Mouse (Mus musculus) forebrain, embryonic 10.5 days (tissue): ENCODE measurements at regions not wholly inside any gene's neighbourhood (a gene's known extent, or its start where the extent isn't known, plus 50 kb on each side); places are given as distances from the start of the nearest gene placed in this dataset.

Experiments used
- DNase-seq: peaks from one replicate; pipeline ENCODE4 v3.0.0-alpha.2; 2017; ENCODE audit warnings: low spot score; ENCODE audit errors: extremely low spot score
- H3K27ac ChIP-seq: fragments of 300-500 bp; sonication (generic); 2 replicates; pipeline ENCODE4 v1.5.1; 2016; ENCODE audit warnings: mild to moderate bottlenecking
- H3K27me3 ChIP-seq: fragments of 300-500 bp; sonication (generic); 2 replicates; pipeline ENCODE4 v1.6.1; 2016; ENCODE audit warnings: mild to moderate bottlenecking; ENCODE audit not compliant: poor library complexity, severe bottlenecking
- H3K36me3 ChIP-seq: fragments of 300-500 bp; sonication (generic); replicated peaks from 2 replicates; pipeline ENCODE4 v1.6.1; 2016; ENCODE audit warnings: mild to moderate bottlenecking, moderate library complexity
- H3K4me1 ChIP-seq: fragments of 300-500 bp; sonication (generic); 2 replicates; pipeline ENCODE4 v1.6.1; 2016
- H3K4me3 ChIP-seq: fragments of 300-500 bp; sonication (generic); 2 replicates; pipeline ENCODE4 v1.5.1; 2016; ENCODE audit warnings: mild to moderate bottlenecking, moderate library complexity
- H3K9me3 ChIP-seq: fragments of 300-500 bp; sonication (generic); 2 replicates; pipeline ENCODE4 v1.6.1; 2016; ENCODE audit warnings: mild to moderate bottlenecking, moderate library complexity
- WGBS: fragments of 180-500 bp; shearing (Covaris S2); methylation state at CpG from one replicate; pipeline ENCODE4 v1.1.7; 2016; 5-methylcytosine and 5-hydroxymethylcytosine counted together

- DNase-seq, result no peak
- Histone ChIP-seq H3K27me3 (no peaks in the 10 kb centered on the region), H3K27ac (no peak overlapping the region), H3K36me3 (no peaks in the 10 kb centered on the region), H3K9me3 (no peaks in the 10 kb centered on the region), H3K4me3 (no peak overlapping the region), H3K4me1 (peaks cover 32% of the 10 kb centered on the region)
- 88% methylated on average over 1 of the region's 1 CpGs for WGBS
These were observed 140.5 kb downstream of the Btg1 start for GRCm38 (mm10) chr10:96757311-96757710.

GRCm38 (mm10) chr10:96761601-96762000, 144.8 kb downstream of the Btg1 start:
- Histone ChIP-seq H3K9me3 (no peaks in the 10 kb centered on the region), H3K4me1 (peaks cover 2% of the 10 kb centered on the region), H3K4me3 (no peak overlapping the region), H3K36me3 (no peaks in the 10 kb centered on the region), H3K27ac (no peak overlapping the region), H3K27me3 (no peaks in the 10 kb centered on the region)
- DNase-seq, result no peak
- 95% methylated on average over 8 of the region's 8 CpGs for WGBS

GRCm38 (mm10) chr10:96765626-96766025, 148.8 kb downstream of the Btg1 start:
- Histone ChIP-seq H3K4me3 (no peak overlapping the region), H3K9me3 (no peaks in the 10 kb centered on the region), H3K4me1 (no peaks in the 10 kb centered on the region), H3K27ac (no peak overlapping the region), H3K27me3 (no peaks in the 10 kb centered on the region), H3K36me3 (no peaks in the 10 kb centered on the region)
- 88% methylated on average over 5 of the region's 5 CpGs for WGBS
- DNase-seq, result no peak

- Histone ChIP-seq H3K9me3 (no peaks in the 10 kb centered on the region), H3K27me3 (no peaks in the 10 kb centered on the region), H3K4me3 (no peak overlapping the region), H3K27ac (no peak overlapping the region), H3K36me3 (no peaks in the 10 kb centered on the region), H3K4me1 (no peaks in the 10 kb centered on the region)
- 86% methylated on average over 1 of the region's 1 CpGs for WGBS
- no peak for DNase-seq
These were observed 161.4 kb downstream of the Btg1 start for GRCm38 (mm10) chr10:96778220-96778619.

GRCm38 (mm10) chr10:96783966-96784365, 167.2 kb downstream of the Btg1 start:
- Histone ChIP-seq H3K27ac (no peak overlapping the region), H3K36me3 (no peaks in the 10 kb centered on the region), H3K4me1 (no peaks in the 10 kb centered on the region), H3K27me3 (no peaks in the 10 kb centered on the region), H3K4me3 (no peak overlapping the region), H3K9me3 (no peaks in the 10 kb centered on the region)
- 87% methylated on average over 5 of the region's 5 CpGs for WGBS
- no peak for DNase-seq

GRCm38 (mm10) chr10:96786903-96787571, 170.2 kb downstream of the Btg1 start:
- Histone ChIP-seq H3K36me3 (no peaks in the 10 kb centered on the region), H3K27me3 (no peaks in the 10 kb centered on the region), H3K27ac (no peak overlapping the region), H3K9me3 (no peaks in the 10 kb centered on the region), H3K4me3 (no peak overlapping the region), H3K4me1 (no peaks in the 10 kb centered on the region)
- 86% methylated on average over 8 of the region's 8 CpGs for WGBS
- DNase-seq, result no peak

GRCm38 (mm10) chr10:96787572-96787946, 170.8 kb downstream of the Btg1 start:
- WGBS, result 79% methylated on average over 1 of the region's 1 CpGs
- Histone ChIP-seq H3K4me3 (no peak overlapping the region), H3K36me3 (no peaks in the 10 kb centered on the region), H3K4me1 (no peaks in the 10 kb centered on the region), H3K27me3 (no peaks in the 10 kb centered on the region), H3K9me3 (no peaks in the 10 kb centered on the region), H3K27ac (no peak overlapping the region)
- DNase-seq, result no peak

- H3K4me3 ChIP-seq, result no peak overlapping the region
- H3K27me3 ChIP-seq, result no peaks in the 10 kb centered on the region
- WGBS, result 88% methylated on average over 8 of the region's 8 CpGs
- H3K36me3 ChIP-seq, result no peaks in the 10 kb centered on the region
- no peaks in the 10 kb centered on the region for H3K9me3 ChIP-seq
- DNase-seq, result no peak
- H3K27ac ChIP-seq, result no peak overlapping the region
- H3K4me1 ChIP-seq, result no peaks in the 10 kb centered on the region
These were observed 171.7 kb downstream of the Btg1 start for GRCm38 (mm10) chr10:96788352-96789016.

GRCm38 (mm10) chr10:96797116-96797515, 180.3 kb downstream of the Btg1 start:
- Histone ChIP-seq H3K4me1 (no peaks in the 10 kb centered on the region), H3K4me3 (no peak overlapping the region), H3K27me3 (no peaks in the 10 kb centered on the region), H3K36me3 (no peaks in the 10 kb centered on the region), H3K27ac (no peak overlapping the region), H3K9me3 (no peaks in the 10 kb centered on the region)
- 87% methylated on average over 6 of the region's 6 CpGs for WGBS
- no peak for DNase-seq

- no peaks in the 10 kb centered on the region for H3K27me3 ChIP-seq
- no peak overlapping the region for H3K27ac ChIP-seq
- no peak for DNase-seq
- H3K9me3 ChIP-seq, result no peaks in the 10 kb centered on the region
- H3K36me3 ChIP-seq, result no peaks in the 10 kb centered on the region
- H3K4me3 ChIP-seq, result no peak overlapping the region
- 91% methylated on average over 3 of the region's 3 CpGs for WGBS
- H3K4me1 ChIP-seq, result no peaks in the 10 kb centered on the region
These were observed 184.0 kb downstream of the Btg1 start for GRCm38 (mm10) chr10:96800801-96801200.

GRCm38 (mm10) chr10:96804030-96804784, 187.4 kb downstream of the Btg1 start:
- H3K27ac ChIP-seq, result no peak overlapping the region
- H3K9me3 ChIP-seq, result no peaks in the 10 kb centered on the region
- H3K36me3 ChIP-seq, result no peaks in the 10 kb centered on the region
- DNase-seq, result no peak
- H3K27me3 ChIP-seq, result no peaks in the 10 kb centered on the region
- no peak overlapping the region for H3K4me3 ChIP-seq
- no peaks in the 10 kb centered on the region for H3K4me1 ChIP-seq
- WGBS, result 55% methylated on average over 7 of the region's 7 CpGs

- H3K4me1 ChIP-seq, result no peaks in the 10 kb centered on the region
- DNase-seq, result no peak
- H3K27ac ChIP-seq, result no peak overlapping the region
- 83% methylated on average over 7 of the region's 7 CpGs for WGBS
- H3K4me3 ChIP-seq, result no peak overlapping the region
- no peaks in the 10 kb centered on the region for H3K9me3 ChIP-seq
- no peaks in the 10 kb centered on the region for H3K27me3 ChIP-seq
- no peaks in the 10 kb centered on the region for H3K36me3 ChIP-seq
These were observed 189.8 kb downstream of the Btg1 start for GRCm38 (mm10) chr10:96806579-96806978.

GRCm38 (mm10) chr10:96821852-96822251, 205.0 kb downstream of the Btg1 start:
- Histone ChIP-seq H3K27ac (no peak overlapping the region), H3K4me3 (no peak overlapping the region), H3K9me3 (no peaks in the 10 kb centered on the region), H3K4me1 (peaks cover 4% of the 10 kb centered on the region), H3K27me3 (no peaks in the 10 kb centered on the region), H3K36me3 (no peaks in the 10 kb centered on the region)
- WGBS, result 90% methylated on average over 1 of the region's 1 CpGs
- no peak for DNase-seq
